Mouse (Mus musculus) heart, embryonic 11.5 days (tissue): Measurements from ENCODE around the gene Hs6st3. TPM values are rescaled to one million over a fixed set of nuclear protein-coding genes. Genes with fewer than 3 reads are reported as not detected.

Experiments used
- ATAC-seq: fragments of 200-750 bp; cut with Nextera tagmentation; replicated peaks from 2 replicates; pipeline ENCODE4 v1.8.0; 2017; ENCODE audit warnings: moderate library complexity; ENCODE audit not compliant: insufficient number of reproducible peaks, low FRiP score, low TSS enrichment
- H3K27ac ChIP-seq: fragments of 300-500 bp; sonication (generic); 2 replicates; pipeline ENCODE4 v1.5.1; 2014; ENCODE audit warnings: mild to moderate bottlenecking, low read depth, low read length
- H3K27me3 ChIP-seq: fragments of 300-500 bp; sonication (generic); 2 replicates; pipeline ENCODE4 v1.6.1; 2014; ENCODE audit warnings: mild to moderate bottlenecking, low read length, mixed read lengths; ENCODE audit not compliant: control insufficient read depth, insufficient read depth
- H3K36me3 ChIP-seq: fragments of 300-500 bp; sonication (generic); 2 replicates; pipeline ENCODE4 v1.6.1; 2014; ENCODE audit warnings: mild to moderate bottlenecking, low read length, moderate library complexity, mixed read lengths; ENCODE audit not compliant: control insufficient read depth, insufficient read depth
- H3K4me1 ChIP-seq: fragments of 300-500 bp; sonication (generic); 2 replicates; pipeline ENCODE4 v1.6.1; 2014; ENCODE audit warnings: low read length; ENCODE audit not compliant: control insufficient read depth, insufficient read depth
- H3K4me2 ChIP-seq: fragments of 300-500 bp; sonication (generic); 2 replicates; pipeline ENCODE4 v1.6.1; 2014; ENCODE audit warnings: mild to moderate bottlenecking, moderate library complexity
- H3K4me3 ChIP-seq: fragments of 300-500 bp; sonication (generic); 2 replicates; pipeline ENCODE4 v1.5.1; 2014; ENCODE audit warnings: low read depth, low read length
- H3K9ac ChIP-seq: fragments of 300-500 bp; sonication (generic); 2 replicates; pipeline ENCODE4 v1.6.1; 2014; ENCODE audit warnings: mild to moderate bottlenecking, low read depth, low read length, moderate library complexity
- H3K9me3 ChIP-seq: fragments of 300-500 bp; sonication (generic); replicated peaks from 2 replicates; pipeline ENCODE4 v1.6.1; 2016; ENCODE audit warnings: low read length; ENCODE audit not compliant: control insufficient read depth
- WGBS: fragments of 180-500 bp; shearing (Covaris S2); extraction: QIAGEN DNeasy Blood & Tissue Kit; methylation state at CpG from one replicate; pipeline ENCODE4 v1.1.7; 2014; ENCODE audit not compliant: insufficient replicate concordance; 5-methylcytosine and 5-hydroxymethylcytosine counted together
- polyA plus RNA-seq: library from polyadenylated mRNA; unstranded; fragments of >200 nt; fragmentation: Nextera tagmentation; extraction: Ambion mirVana; gene quantifications from 2 replicates; pipeline ENCODE4 v1.2.1, GENCODE M21; 2014

Hs6st3 gene
- polyA plus RNA-seq, 1 experiment from 2014 or later = 0.20 TPM

DNA sequence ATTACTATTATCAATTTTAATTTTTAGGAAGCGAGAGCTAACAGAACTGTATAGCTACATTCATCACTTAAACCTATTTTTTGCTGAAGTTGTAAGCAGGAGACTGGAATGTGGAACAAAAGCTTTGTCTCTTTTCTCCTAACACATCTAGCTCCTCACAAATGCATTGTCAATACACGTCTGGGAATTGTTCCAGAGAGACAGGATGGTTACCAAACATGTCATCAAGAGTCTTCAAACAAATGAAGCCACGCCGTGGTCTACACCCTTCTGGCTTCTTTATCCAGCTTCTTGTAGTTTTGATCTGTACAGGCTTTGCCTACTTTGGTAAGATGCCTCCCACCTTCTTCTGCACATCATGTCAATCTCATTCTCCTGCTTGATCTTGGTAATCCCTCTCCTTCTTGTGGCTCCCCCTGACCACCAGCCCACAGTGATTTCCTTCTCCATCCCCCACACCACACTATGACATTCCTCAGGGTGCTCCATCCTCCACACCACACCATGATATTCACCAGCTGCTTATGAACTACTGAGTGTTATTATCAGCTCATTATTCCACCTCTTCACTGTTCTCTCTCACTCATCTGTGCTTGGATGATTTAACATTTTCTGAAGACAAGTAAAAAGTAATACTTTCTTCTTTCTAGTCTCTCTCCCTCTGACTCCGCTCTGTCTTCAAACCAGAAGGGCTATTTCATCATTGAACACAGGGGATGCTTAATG is 351.0 kb downstream of the Hs6st3 start:
- no peak overlapping the region for H3K4me3 ChIP-seq
- H3K9ac ChIP-seq = no peak overlapping the region
- H3K4me2 ChIP-seq = no peak overlapping the region
- 68% methylated on average over 5 of the region's 5 CpGs for WGBS
- H3K27me3 ChIP-seq = no peaks in the 10 kb centered on the region
- H3K9me3 ChIP-seq = no peaks in the 10 kb centered on the region
- no peaks in the 10 kb centered on the region for H3K4me1 ChIP-seq
- H3K27ac ChIP-seq = no peak overlapping the region
- no peak for ATAC-seq
- H3K36me3 ChIP-seq = no peaks in the 10 kb centered on the region

DNA sequence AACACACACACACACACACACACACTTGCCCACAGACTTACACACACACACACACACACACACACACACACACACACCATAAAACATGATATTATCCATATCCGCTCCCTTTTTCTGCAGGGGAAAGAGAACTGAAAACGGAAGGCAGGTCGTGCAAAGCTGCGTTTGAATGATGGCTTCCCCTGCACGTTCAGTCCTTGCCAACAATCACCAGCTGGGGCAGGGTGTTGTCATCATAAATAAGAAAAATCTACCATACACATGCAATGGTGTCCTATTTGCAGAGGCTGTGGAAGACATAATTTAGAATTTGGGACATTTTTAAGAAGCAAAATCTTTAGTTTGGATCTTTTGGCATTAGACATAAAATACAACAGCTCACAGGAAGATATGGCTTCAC is 382.5 kb downstream of the Hs6st3 start:
- no peaks in the 10 kb centered on the region for H3K36me3 ChIP-seq
- no peak overlapping the region for H3K4me3 ChIP-seq
- WGBS = 81% methylated on average over 5 of the region's 5 CpGs
- no peak overlapping the region for H3K4me2 ChIP-seq
- ATAC-seq = no peak
- no peaks in the 10 kb centered on the region for H3K27me3 ChIP-seq
- H3K4me1 ChIP-seq = no peaks in the 10 kb centered on the region
- H3K9ac ChIP-seq = no peak overlapping the region
- H3K27ac ChIP-seq = no peak overlapping the region
- H3K9me3 ChIP-seq = no peaks in the 10 kb centered on the region

DNA sequence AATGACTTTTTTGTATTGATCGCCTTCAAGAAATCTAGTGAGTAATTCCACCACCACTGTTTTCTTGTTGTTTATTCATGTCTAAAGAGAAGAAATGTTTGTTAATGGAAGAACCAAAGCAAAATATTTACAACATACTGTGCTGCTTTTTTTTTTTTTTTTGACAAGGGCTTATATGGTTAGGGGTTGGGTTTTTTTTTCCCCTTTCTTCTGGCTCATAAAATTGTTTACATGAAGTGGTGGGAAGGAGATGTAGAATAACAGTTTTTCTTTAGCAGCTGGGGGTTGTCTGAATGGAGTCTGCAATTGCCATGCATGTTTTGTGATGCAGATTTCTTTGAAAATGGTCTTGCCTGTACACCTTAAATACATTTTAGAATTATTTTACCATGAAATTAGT is 382.9 kb downstream of the Hs6st3 start:
- no peak for ATAC-seq
- H3K4me2 ChIP-seq = no peak overlapping the region
- H3K27ac ChIP-seq = no peak overlapping the region
- WGBS = 76% methylated on average over 1 of the region's 1 CpGs
- H3K9me3 ChIP-seq = no peaks in the 10 kb centered on the region
- no peak overlapping the region for H3K9ac ChIP-seq
- no peaks in the 10 kb centered on the region for H3K36me3 ChIP-seq
- no peaks in the 10 kb centered on the region for H3K27me3 ChIP-seq
- no peaks in the 10 kb centered on the region for H3K4me1 ChIP-seq
- no peak overlapping the region for H3K4me3 ChIP-seq

DNA sequence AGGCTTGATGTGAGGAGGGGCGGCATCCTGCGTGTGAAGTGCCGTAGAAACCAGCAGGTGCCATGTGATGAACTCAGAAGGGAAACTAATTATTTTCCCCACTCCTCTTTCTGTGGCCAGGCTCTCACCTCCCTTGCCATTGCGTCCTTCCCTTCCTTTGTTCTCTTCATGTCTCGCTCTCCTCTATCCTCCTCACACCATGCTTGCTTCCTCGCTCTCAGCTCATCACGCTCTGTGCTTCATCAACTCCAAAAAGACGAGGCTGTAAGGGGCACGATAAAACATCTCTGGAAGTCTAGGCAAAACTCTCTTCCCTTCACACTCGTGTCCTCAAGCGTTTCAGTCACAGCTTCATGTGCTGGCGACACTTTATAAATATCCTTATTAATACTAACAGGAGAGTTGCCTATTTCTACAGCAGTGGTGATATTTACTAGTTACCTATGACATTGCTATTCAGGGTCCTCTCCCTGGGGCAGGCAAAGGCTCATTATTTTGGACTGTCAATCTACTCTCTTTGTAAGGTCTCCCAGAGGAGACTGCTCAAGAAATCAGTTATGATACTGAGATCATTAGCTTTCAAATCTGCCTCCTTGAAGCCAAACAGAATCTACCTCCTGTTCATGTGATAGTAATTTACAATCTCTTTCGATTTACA is 394.9 kb downstream of the Hs6st3 start:
- no peak for ATAC-seq
- 79% methylated on average over 13 of the region's 13 CpGs for WGBS

DNA sequence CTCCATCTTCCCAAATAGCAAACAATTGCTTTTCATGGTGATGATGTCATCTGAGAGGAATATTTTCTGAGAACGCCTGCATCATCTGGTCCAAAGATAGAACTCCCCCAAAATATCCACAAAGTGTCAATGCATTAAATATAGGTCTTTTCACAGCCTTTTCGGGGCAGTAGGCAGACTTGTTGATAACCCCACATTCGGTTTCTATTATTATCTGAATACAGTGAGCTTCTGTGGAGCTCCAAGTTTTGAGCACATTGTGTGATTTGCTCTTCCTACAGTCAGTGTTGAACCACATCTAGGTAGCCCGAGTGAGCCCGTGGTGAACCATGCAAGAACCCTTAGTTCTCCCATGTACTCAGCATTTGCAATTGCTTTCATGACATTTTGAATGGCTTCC is 402.4 kb downstream of the Hs6st3 start:
- WGBS = 71% methylated on average over 5 of the region's 5 CpGs
- Histone ChIP-seq H3K4me3 (no peak overlapping the region), H3K36me3 (no peaks in the 10 kb centered on the region), H3K4me2 (no peak overlapping the region), H3K4me1 (no peaks in the 10 kb centered on the region), H3K9me3 (no peaks in the 10 kb centered on the region), H3K27me3 (no peaks in the 10 kb centered on the region), H3K9ac (no peak overlapping the region), H3K27ac (no peak overlapping the region)
- ATAC-seq = no peak

More for the DNA sequence above, 394.9 kb downstream of the Hs6st3 start:
- no peaks in the 10 kb centered on the region for H3K27me3 ChIP-seq
- H3K4me3 ChIP-seq = no peak overlapping the region
- H3K4me1 ChIP-seq = no peaks in the 10 kb centered on the region
- H3K27ac ChIP-seq = no peak overlapping the region
- no peaks in the 10 kb centered on the region for H3K9me3 ChIP-seq
- no peak overlapping the region for H3K4me2 ChIP-seq
- H3K9ac ChIP-seq = no peak overlapping the region
- no peaks in the 10 kb centered on the region for H3K36me3 ChIP-seq

DNA sequence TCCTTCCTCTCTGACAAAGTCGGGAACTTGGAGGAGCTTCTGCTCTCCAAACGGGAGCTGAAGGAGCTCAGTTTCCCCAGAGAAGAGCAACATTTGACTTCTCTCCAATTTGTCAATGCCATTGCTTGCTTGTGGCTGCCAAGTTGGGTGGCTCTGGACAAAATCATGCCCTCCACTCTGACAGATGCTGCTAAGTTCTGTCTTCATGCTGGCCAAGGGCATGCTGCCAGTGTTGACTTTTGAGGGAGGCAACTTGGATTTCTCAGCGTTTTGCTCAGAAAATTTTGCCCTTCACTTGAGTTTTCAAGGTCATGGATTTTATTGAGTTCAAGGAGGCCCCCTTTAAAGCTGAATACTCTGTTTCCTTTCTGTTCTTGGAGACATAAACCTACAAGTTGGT is 406.5 kb downstream of the Hs6st3 start:
- Histone ChIP-seq H3K4me3 (no peak overlapping the region), H3K4me2 (no peak overlapping the region), H3K4me1 (no peaks in the 10 kb centered on the region), H3K36me3 (no peaks in the 10 kb centered on the region), H3K9me3 (no peaks in the 10 kb centered on the region), H3K27me3 (no peaks in the 10 kb centered on the region), H3K27ac (no peak overlapping the region), H3K9ac (no peak overlapping the region)
- 69% methylated on average over 3 of the region's 3 CpGs for WGBS
- ATAC-seq = no peak

DNA sequence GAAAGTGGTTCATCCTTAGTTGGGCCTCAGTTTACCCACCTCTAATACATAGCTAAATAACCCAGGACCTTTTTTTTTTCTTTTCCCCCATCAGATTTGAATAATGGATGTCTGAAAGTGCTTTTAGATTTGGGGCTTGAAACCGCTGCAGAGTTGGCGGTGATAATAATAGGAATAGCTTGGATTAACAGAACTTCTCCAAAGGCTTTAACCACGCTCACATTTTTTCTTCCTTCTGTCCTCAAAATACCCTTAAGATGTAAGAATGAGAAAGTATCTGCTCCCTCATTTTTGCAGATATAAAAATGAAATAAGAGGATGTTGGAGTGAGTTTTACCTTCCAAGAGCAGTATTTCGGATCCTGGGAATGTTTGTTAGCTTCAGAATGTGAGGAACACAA is 420.2 kb downstream of the Hs6st3 start:
- no peak overlapping the region for H3K27ac ChIP-seq
- WGBS = 84% methylated on average over 4 of the region's 4 CpGs
- H3K9me3 ChIP-seq = no peaks in the 10 kb centered on the region
- no peak for ATAC-seq
- no peak overlapping the region for H3K9ac ChIP-seq
- no peak overlapping the region for H3K4me2 ChIP-seq
- no peaks in the 10 kb centered on the region for H3K36me3 ChIP-seq
- no peaks in the 10 kb centered on the region for H3K4me1 ChIP-seq
- no peak overlapping the region for H3K4me3 ChIP-seq
- no peaks in the 10 kb centered on the region for H3K27me3 ChIP-seq

DNA sequence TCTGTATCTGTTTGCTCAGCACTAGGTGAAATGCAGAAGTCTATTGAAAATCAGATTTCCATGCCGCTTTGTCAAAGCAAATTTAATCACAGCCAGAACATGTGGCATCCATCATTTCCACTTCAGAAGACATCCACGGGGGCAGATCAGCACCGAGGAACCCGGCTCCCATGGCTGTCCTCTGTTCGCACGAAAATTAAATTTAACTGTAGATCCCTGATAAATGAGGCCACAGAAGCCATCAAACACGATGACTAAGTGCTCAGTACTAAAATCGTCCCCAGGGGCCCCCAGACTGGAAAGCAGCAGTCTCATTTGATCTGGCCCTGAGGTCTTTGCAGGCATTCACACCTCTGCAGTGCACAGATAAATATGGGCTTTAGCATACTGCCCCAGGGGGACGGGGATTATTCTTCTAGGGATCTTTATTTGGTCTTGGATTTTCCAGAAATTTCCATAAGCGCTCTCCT is 443.9 kb downstream of the Hs6st3 start:
- H3K4me2 ChIP-seq = no peak overlapping the region

DNA sequence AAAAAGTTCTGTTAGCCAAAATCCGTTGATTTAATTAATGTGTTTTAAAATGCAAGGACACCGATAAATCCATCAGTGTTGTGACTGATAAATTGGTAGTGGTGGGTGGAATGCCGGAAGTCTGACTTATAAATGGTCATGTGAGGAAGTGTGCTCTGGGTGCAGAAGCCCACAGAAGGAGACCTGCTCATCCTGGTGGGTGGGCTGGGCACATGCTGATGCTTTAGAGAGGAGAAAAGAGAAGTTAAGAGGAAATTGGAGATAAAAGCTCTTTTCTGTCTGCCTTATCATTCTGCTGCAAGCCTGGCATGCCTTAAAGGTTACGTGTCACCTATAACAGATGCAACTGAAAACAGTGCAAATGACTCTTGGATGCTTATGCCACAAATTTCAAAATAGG is 446.9 kb downstream of the Hs6st3 start:
- Histone ChIP-seq H3K27ac (no peak overlapping the region), H3K9ac (no peak overlapping the region), H3K36me3 (no peaks in the 10 kb centered on the region), H3K9me3 (no peaks in the 10 kb centered on the region), H3K27me3 (no peaks in the 10 kb centered on the region), H3K4me2 (no peak overlapping the region), H3K4me3 (no peak overlapping the region), H3K4me1 (peaks cover 4% of the 10 kb centered on the region; the same call in 1 of the 2 replicates)
- ATAC-seq = no peak
- 52% methylated on average over 4 of the region's 4 CpGs for WGBS

More for the DNA sequence above, 443.9 kb downstream of the Hs6st3 start:
- Histone ChIP-seq H3K4me1 (peaks cover 4% of the 10 kb centered on the region; the same call in 1 of the 2 replicates), H3K9me3 (no peaks in the 10 kb centered on the region), H3K27me3 (no peaks in the 10 kb centered on the region), H3K27ac (no peak overlapping the region), H3K9ac (no peak overlapping the region), H3K36me3 (no peaks in the 10 kb centered on the region), H3K4me3 (no peak overlapping the region)
- 25% methylated on average over 10 of the region's 10 CpGs for WGBS
- no peak for ATAC-seq
